Mouse (Mus musculus) cerebellum, postnatal 36 days (tissue): ENCODE measurements around the gene Rac3.
A peak's percentile ranks its signal among the peaks of the same experiment; 100 is the strongest.
"Not testable (repeated sequence)": the region's sequence is repeated elsewhere in the genome, so short reads cannot be mapped to it uniquely, and the experiment has no call there.

Source experiments
- DNase-seq, 2 experiments: peaks; one replicate each; pipeline ENCODE4 v3.0.0; 2021 to 2022; ENCODE audit warnings: mixed read lengths in 2 of 2

Rac3 gene

DNA sequence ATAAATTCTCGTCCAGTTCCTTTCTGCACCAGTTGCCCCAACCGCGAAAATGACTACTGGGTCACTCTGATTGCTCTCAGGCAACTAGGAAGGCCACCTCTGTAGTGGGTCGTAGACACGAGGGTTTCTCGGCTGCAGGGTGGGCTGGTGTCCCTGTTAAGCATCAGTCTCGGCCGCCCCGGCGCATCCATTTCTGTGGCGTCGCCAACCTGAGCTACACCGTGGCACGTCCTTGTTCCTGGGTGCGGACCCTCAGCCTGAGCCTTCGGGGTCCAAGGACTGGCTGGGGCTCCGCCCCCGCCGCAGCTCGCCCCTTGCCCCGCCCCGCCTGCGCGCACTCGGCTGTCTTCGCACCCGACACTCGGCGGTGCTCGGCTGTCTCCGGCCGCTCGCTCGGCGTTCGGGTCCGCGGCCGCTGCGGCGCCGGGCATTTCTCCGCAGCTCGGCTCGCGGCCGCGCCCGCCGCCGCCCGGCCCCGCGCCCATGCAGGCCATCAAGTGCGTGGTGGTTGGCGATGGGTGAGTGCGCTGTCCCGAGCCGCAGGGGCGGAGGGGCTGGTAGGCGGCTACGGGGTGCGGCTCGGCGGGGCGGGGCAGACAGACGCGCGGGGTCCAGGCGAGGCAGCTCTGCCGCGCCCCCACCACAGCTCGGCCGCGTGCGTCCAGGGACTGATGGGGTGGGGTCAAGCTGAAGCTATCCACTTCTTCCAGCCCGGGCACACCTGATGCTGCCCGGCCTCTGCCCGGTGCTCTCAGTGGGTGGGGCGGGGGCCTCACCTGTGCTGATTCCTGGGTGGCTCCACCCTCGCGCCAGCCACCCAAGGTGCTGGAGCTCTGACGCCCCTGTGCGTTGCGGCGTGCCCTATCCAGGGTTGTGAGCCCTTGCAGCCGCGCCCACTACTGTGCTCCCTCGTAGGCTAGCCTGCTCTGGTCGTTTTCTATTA is at the start of gene Rac3:
Gene Rac3 (plus strand): TSS at position 347 of the 943 bp plus-strand sequence.
- peak; percentile 76 to 80 for DNase-seq

DNA sequence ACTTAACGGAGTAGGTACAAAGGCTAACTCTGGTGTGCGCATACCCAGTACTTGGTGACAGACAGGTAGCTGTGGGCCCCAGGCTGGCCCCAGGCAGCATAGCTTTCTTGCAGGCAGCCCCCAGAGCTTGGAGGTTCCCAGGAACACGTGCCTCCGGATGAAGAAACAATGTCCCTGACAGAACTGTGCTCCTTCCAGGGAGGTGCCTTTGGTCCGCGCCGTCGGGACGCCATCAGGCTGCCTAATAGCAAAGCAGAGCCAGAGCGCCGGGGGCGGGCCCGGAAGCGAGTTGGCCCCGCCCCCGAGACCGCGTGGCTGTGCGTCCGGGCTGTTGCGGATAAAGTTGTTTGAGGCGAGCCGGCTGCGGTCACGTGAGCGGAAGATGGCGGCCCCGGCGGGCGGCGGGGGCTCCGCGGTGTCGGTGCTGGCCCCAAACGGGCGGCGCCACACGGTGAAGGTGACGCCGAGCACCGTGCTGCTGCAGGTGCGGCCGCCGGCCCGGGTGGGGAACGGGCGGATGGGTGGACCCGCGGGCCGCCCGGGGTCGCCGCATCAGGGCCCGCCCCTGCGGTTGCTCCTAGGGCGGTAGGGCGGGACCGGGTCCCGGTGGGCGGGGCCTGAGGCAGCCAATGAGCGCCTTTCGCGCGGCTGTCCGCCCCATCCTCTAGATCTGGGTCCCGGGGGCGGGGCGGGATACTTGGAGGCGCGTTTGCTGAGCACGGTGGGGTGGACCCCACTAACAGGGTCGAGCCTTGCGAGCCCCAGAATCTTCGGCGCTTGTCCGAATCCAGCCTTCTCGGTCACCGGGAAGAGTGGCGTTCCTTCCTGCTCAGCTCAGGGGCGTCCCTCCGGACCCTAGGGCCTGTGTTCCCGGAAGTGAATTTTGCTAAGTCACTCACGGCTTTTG is 48.3 kb upstream of the Rac3 start, which contains the start of gene Aspscr1:
Gene Aspscr1 (plus strand): TSS at position 287 of the 907 bp plus-strand sequence.
- DNase-seq: peak; percentile 87 to 94

- no peak for DNase-seq
Measured at GRCm38 (mm10) chr11:120673594-120674122, 47.6 kb upstream of the Rac3 start.

DNA sequence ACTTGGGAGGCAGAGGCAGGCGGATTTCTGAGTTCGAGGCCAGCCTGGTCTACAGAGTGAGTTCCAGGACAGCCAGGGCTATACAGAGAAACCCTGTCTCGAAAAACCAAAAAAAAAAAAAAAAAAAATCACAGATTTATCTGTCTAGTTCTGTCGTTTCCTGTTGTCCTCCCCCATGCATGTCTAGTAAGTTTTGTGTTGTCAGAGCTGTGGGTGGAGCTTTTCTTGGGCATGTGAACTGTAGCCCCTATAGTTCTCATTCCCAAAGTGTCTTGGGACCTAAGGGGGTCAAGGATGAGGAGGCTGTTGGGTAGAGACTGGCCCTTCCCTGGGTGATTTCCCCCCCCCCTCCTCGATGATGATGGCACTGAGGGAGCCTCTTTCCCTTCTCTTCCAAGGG is 45.4 kb upstream of the Rac3 start:
- not testable (repeated sequence) for DNase-seq

DNA sequence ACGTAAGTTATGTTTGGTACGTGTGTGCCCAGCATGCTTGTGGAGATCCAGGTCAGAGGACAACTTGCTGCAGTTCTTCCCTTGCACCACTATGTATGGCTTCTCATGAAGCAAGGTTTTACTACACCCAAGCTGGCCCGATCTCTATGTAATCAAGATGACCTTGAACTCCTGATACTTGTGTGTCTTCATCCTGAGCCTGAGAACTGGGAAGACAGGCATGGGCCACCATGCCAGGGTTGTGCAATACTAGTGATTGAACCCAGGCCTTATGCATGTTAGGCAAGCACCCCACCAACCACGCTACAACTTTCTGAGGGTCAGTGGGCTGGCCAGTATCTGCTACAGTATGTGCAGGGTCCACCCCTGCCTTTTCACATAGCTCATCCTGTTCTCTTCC is 44.3 kb upstream of the Rac3 start:
- no peak for DNase-seq

GRCm38 (mm10) chr11:120679909-120680308 is 41.4 kb upstream of the Rac3 start:
- DNase-seq: no peak

GRCm38 (mm10) chr11:120682683-120683082 is 38.6 kb upstream of the Rac3 start:
- no peak for DNase-seq

GRCm38 (mm10) chr11:120683536-120683935 is 37.7 kb upstream of the Rac3 start:
- no peak for DNase-seq

GRCm38 (mm10) chr11:120684086-120684485 is 37.2 kb upstream of the Rac3 start:
- no peak for DNase-seq

- no peak for DNase-seq
Measured at GRCm38 (mm10) chr11:120684660-120685059, 36.6 kb upstream of the Rac3 start.

- DNase-seq: no peak
Measured at GRCm38 (mm10) chr11:120686650-120687272, 34.5 kb upstream of the Rac3 start.

- DNase-seq: no peak
Measured at GRCm38 (mm10) chr11:120689365-120689764, 31.9 kb upstream of the Rac3 start.

DNA sequence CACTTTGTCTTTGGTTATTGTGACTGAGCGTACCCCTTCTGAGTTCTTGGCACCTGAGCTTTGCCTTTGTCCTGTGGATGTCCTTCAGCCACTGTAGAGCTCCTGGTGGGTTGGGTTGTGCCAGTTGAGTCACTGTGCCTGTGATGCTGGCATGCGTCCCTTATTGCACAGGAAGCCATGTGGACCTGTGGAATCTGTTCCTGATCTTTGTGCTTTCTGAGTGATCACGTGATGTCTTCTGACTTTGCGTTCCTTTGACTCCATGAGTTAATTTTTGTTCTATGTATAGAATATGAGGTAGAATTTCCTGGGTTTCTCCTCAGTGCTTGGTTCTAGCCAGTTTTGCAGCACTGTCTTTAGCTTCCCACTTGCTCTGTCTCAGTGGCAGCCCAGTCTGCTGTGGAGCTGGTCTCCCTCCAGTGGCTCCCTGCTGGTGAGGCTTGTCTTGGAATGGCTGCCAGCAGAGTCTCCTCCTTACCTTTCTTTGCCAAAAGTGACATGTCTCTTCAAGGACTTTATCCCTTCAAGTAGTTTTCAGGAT is 28.7 kb upstream of the Rac3 start:
- DNase-seq: no peak

DNA sequence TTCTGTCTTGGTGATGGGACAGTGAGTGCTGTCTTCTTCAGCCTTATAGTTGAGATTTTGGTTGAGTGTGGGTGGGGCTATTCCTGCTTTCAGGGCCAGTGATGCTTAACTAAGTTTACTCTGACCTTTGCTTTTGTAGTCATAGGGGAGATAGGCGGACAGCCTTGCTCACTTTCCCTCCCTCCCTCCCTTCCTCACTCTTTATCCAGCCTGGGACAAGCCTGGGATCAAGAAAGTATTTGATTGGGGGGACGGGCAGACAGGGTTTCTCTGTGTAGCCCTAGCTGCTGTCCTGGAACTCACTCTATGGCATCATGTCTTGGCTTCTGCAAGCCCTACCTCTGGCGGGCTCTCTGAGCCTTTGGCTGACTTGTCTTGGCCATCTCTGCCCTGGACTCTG is 27.8 kb upstream of the Rac3 start:
- no peak for DNase-seq

GRCm38 (mm10) chr11:120695184-120695583 is 26.1 kb upstream of the Rac3 start:
- DNase-seq: no peak

- no peak for DNase-seq
Measured at GRCm38 (mm10) chr11:120695641-120696040, 25.6 kb upstream of the Rac3 start.

DNA sequence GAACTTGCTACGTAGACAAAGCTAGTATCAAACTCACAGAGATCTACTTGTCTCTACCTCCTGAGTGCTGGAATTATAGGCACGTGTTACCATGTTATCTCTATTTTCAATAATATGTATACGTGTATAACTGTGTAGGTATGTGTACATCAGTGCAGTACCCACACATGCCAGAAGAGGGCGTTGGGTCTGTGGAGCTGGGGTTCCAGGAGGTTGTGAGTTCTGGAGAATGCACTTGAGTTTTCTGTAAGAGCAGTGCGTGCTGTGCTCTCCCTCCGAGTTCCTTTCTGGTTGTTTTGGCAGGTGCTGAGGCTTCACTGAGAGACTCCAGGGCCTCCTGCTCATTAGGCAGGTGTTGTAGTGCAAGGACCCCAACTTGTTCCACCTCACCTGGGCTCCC is 24.7 kb upstream of the Rac3 start:
- DNase-seq: no peak

- DNase-seq: no peak
Measured at GRCm38 (mm10) chr11:120697741-120698140, 23.5 kb upstream of the Rac3 start.

DNA sequence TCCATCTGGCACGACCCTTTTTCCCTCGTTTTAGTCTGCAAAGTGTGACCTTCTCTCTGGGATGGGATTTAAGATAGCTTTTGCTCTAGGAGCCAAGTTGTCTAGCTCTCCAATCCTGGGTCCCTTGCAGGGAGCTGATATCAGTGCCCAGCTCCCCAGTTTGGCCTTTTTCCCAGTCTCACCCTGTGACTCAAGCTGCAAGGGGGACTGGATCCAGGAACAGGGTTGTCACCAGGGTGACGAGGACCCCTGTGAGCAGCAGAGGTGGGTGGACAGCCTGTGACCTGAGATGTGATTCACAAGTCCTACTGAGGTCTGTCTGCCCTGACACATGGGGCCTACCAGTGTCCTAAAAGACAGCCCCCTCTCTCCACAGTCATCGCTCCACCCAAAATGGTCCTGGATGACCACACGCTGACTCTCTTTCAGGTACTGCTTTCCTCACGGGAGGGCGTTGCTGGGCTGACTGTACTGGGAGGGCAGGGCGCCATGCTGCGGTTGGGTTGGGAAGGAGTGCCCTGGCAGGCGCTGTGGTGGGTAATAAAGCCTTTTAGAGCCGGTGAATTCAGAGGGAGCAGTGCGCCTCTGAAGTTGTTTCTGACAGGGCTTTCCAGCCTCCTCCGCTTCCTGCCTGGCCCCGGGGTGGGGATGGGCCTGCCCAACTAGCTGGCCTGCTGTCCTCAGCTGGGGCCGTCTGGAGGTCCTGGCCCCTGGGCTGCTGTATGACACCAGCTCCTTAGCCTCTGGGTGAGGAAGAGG is 17.4 kb upstream of the Rac3 start:
- no peak for DNase-seq

DNA sequence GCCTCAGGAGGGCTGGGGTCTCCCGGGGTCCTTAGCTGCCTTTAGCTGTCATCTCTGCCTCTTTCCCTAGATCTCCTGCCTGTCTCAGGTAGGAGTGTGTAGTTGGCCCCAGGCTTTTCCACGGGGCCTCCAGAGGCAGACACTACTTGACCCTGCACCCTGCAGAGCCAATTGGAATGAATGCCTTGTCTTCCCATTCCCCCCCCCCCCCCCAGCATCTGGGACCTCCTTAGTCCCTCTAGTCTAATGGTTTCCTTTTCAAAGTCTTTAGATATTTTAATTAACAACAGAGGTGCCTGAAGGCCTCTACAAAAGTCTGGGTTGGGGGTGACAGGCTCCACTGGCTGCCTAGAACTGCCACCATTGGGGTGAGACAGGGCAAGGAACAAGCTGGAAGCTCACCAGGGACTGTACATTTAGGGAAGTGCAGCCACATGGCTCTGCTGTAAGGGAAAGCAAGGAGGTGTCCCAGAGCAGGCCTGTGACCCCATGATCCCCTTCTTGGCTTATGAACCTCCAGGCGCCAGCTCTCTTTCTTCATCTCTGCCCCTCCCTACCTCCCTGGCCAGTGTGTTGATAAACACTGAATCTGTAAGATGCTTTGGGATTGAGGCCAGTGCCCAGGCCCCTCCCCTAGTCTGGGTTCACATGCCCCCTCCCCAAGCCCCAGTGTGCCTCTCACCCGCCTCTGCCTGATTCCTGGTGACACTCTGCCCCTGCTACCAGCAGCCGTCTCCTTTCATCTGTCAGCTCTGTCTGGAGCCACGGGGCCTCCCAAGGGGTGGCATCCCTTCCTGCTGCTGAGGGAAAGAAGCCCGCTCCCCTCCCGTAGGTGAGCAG is 16.6 kb upstream of the Rac3 start:
- DNase-seq: no peak

GRCm38 (mm10) chr11:120706120-120706519 is 15.2 kb upstream of the Rac3 start:
- DNase-seq: no peak
